Mouse (Mus musculus): ENCODE data around the gene Cfap100. TPM values are rescaled to one million over a fixed set of nuclear protein-coding genes. Genes with fewer than 3 reads are reported as not detected.
A peak's percentile ranks its signal among the peaks of the same experiment; 100 is the strongest.

Cfap100 gene
- total RNA-seq, 1 experiment from 2014 or later, result not detected

DNA sequence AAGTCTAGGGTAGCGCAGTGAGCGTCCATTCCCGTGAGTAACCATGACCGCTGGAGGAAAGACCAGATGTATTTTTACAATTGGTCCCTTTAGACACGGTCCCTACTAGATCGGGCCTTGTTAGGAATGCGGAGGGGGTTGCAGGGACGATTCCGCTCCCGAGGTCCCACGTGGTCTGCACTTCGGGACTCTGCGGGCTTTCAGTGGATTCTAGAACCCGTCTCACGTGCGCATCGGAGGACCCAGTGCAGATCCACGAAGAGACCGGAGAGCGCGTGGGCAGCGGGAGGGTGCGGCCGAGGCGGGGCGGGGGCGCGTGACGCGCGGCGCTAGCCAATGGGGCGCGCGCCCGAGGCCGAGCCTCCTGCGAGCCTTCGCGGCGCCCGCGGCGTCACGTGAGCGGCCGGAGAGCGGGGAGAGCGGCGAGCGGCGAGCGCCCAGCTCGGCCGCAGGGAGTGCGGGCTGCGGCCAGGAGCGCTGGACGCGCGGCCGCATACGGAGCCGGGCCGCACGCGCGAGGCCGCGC, 33.6 kb upstream of the Cfap100 start, which contains the start of gene Klf15:
Gene Klf15, plus strand, starts transcription at position 396 of the 526 bp plus-strand sequence.
- ATAC-seq (replicated peaks; ENCODE audit: insufficient number of reproducible peaks, low FRiP score, low TSS enrichment, poor library complexity, severe bottlenecking), result no peak

- no peak for ATAC-seq (replicated peaks; ENCODE audit: insufficient number of reproducible peaks, low FRiP score, low TSS enrichment, poor library complexity, severe bottlenecking)
Measured at GRCm38 (mm10) chr6:90461771-90462170, 33.2 kb upstream of the Cfap100 start.

DNA sequence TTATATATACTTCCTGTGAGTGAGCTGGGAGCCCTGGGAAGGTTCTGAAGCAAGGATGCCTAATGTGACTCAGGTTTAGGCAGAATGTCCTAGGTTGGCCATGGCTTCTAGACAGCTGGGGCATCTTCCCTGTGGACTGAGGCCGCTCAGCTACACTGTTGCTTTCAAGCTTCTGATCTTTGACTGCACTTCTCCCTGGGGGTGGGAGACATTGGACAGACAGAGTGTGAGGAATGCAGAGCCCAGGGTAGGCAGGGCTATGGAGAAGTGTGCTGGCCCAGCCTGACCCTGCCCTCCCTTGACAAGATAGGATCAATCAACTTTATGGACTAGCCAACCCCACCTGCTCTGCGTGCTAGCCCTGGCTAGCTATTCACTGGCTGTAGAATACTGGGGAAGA, 32.6 kb upstream of the Cfap100 start:
- no peak for ATAC-seq (replicated peaks; ENCODE audit: insufficient number of reproducible peaks, low FRiP score, low TSS enrichment, poor library complexity, severe bottlenecking)

GRCm38 (mm10) chr6:90457421-90457820, 28.8 kb upstream of the Cfap100 start:
- no peak for ATAC-seq (replicated peaks; ENCODE audit: insufficient number of reproducible peaks, low FRiP score, low TSS enrichment, poor library complexity, severe bottlenecking)

GRCm38 (mm10) chr6:90453751-90454150, 25.2 kb upstream of the Cfap100 start:
- ATAC-seq (replicated peaks; ENCODE audit: insufficient number of reproducible peaks, low FRiP score, low TSS enrichment, poor library complexity, severe bottlenecking), result no peak

- ATAC-seq (replicated peaks; ENCODE audit: insufficient number of reproducible peaks, low FRiP score, low TSS enrichment, poor library complexity, severe bottlenecking), result no peak
Measured at GRCm38 (mm10) chr6:90452603-90453002, 24.0 kb upstream of the Cfap100 start.

GRCm38 (mm10) chr6:90451512-90451911, 22.9 kb upstream of the Cfap100 start:
- ATAC-seq (replicated peaks; ENCODE audit: insufficient number of reproducible peaks, low FRiP score, low TSS enrichment, poor library complexity, severe bottlenecking), result no peak

GRCm38 (mm10) chr6:90450697-90451096, 22.1 kb upstream of the Cfap100 start:
- no peak for ATAC-seq (replicated peaks; ENCODE audit: insufficient number of reproducible peaks, low FRiP score, low TSS enrichment, poor library complexity, severe bottlenecking)

DNA sequence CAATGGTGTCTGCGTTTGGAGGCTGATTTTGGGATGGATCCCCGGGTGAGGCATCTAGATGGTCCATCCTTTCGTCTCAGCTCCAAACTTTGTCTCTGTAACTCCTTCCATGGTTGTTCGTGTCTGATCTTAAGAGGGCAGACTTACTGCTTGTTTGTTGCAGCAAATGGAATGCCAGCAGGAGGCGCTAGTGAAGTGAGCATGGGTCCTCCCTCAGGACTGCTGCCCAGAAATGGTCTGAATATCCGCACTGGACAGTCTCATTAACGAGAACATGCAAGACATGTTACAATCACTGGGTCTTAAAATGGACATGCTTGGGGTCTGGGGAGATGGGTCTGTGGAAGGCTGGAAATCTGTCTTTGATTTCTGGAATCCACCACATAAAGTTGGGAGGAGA, 21.6 kb upstream of the Cfap100 start:
- ATAC-seq (replicated peaks; ENCODE audit: insufficient number of reproducible peaks, low FRiP score, low TSS enrichment, poor library complexity, severe bottlenecking), result no peak

GRCm38 (mm10) chr6:90446883-90447282, 18.3 kb upstream of the Cfap100 start:
- no peak for ATAC-seq (replicated peaks; ENCODE audit: insufficient number of reproducible peaks, low FRiP score, low TSS enrichment, poor library complexity, severe bottlenecking)

DNA sequence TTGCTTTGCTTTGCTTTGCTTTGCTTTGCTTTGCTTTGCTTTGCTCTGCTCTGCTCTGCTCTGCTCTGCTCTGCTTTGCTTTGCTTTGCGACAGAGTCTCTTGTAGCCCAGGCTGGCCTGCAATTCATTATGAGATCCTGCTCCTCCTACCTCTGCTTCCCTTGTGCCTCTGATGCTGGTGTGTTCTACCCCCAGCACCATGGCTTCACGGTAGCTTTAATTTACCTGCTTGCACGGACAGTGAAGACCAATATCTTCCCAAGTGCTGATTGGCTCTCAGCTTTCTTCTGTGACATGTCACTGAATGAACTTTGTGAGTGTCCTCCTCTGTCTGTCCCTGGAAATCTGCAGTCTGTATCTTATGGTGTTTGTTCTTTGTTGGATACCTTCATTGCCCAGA, 8.4 kb upstream of the Cfap100 start:
- no peak for ATAC-seq (replicated peaks; ENCODE audit: insufficient number of reproducible peaks, low FRiP score, low TSS enrichment, poor library complexity, severe bottlenecking)

- ATAC-seq (replicated peaks; ENCODE audit: insufficient number of reproducible peaks, low FRiP score, low TSS enrichment, poor library complexity, severe bottlenecking), result no peak
Measured at GRCm38 (mm10) chr6:90436192-90436907, 7.8 kb upstream of the Cfap100 start.

DNA sequence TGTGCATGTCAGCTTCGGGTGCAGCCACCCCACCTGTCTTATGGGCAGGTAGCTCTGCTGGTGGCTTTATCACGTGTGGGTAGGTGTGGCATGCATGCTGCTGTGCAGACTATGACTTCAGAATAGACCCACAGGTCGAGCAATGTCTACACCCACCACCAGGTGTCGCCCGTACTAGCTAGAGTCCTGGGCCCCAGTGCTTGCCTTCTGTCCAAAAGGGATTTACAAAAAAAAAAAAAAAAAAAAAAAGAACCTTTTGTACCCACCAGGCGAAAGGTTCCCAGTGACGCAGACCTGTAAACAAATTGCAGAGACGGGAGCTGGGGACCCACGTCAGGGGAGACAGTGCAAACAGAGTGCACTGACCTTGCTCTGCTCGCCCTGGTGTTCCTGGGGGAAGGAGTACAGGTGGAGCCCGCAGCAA, 6.6 kb upstream of the Cfap100 start:
- ATAC-seq (replicated peaks; ENCODE audit: insufficient number of reproducible peaks, low FRiP score, low TSS enrichment, poor library complexity, severe bottlenecking), result 0 out of 2 replicates have a peak, but pooled peaks have one; percentile 40

- ATAC-seq (replicated peaks; ENCODE audit: insufficient number of reproducible peaks, low FRiP score, low TSS enrichment, poor library complexity, severe bottlenecking), result no peak
Measured at GRCm38 (mm10) chr6:90434687-90435086, 6.1 kb upstream of the Cfap100 start.

- no peak for ATAC-seq (replicated peaks; ENCODE audit: insufficient number of reproducible peaks, low FRiP score, low TSS enrichment, poor library complexity, severe bottlenecking)
Measured at GRCm38 (mm10) chr6:90431487-90431886, 2.9 kb upstream of the Cfap100 start.

DNA sequence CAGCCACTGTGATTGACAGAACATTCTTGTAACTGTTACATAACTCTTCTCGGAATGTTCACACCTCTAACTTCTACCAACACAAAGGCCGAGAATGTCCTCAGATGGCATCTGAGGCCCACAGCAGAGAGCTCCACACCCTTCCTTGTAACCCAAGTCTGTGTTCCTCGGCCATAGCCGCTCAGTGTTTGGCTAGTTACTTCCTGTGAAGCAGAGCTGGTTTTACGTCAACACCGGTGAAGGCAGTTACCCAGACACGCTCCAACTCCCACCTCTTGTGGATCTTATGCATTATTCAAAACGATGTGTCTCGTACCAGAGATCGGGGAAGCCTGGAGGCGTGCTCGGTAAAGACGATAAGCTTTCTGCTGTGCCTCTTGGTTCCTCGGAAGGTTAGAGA, 1.3 kb upstream of the Cfap100 start:
- ATAC-seq (replicated peaks; ENCODE audit: insufficient number of reproducible peaks, low FRiP score, low TSS enrichment, poor library complexity, severe bottlenecking), result no peak

- ATAC-seq (replicated peaks; ENCODE audit: insufficient number of reproducible peaks, low FRiP score, low TSS enrichment, poor library complexity, severe bottlenecking), result no peak
Measured at GRCm38 (mm10) chr6:90426003-90426402, 2.6 kb downstream of the Cfap100 start.

GRCm38 (mm10) chr6:90425361-90425760, 3.2 kb downstream of the Cfap100 start:
- no peak for ATAC-seq (replicated peaks; ENCODE audit: insufficient number of reproducible peaks, low FRiP score, low TSS enrichment, poor library complexity, severe bottlenecking)

- peak; percentile 68 for ATAC-seq (replicated peaks; ENCODE audit: insufficient number of reproducible peaks, low FRiP score, low TSS enrichment, poor library complexity, severe bottlenecking)
Measured at GRCm38 (mm10) chr6:90422565-90422964, 6.0 kb downstream of the Cfap100 start.

DNA sequence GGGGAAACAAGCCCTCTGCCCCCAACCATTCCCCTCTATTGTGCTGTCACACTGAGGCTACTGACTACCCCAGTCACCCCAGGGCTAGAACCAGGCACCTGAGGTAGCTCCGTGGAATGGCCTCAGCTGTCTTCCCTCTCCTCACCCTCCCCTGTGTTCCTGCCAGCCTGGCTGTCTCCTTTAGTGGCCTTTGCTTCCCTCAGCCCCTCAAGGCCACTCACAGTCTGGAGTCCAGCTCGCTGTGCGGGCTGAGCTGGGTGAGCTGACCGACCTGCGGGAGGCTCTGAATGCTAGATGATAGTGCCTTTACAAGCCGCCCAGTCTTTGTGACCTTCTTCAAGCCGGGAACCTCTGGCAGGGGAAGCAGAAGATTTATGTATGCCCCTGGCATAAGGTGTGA, 16.7 kb downstream of the Cfap100 start:
- ATAC-seq (replicated peaks; ENCODE audit: insufficient number of reproducible peaks, low FRiP score, low TSS enrichment, poor library complexity, severe bottlenecking), result no peak
